Mouse (Mus musculus): Measurements from ENCODE around the gene Esp23. TPM values are rescaled to one million over a fixed set of nuclear protein-coding genes. Genes with fewer than 3 reads are reported as not detected.
"Not testable (repeated sequence)": the region's sequence is repeated elsewhere in the genome, so short reads cannot be mapped to it uniquely, and the experiment has no call there.

Gene Esp23
- polyA plus RNA-seq (2014; fragmentation: Nextera tagmentation; extraction: Ambion mirVana), result not detected in 2 replicates

DNA sequence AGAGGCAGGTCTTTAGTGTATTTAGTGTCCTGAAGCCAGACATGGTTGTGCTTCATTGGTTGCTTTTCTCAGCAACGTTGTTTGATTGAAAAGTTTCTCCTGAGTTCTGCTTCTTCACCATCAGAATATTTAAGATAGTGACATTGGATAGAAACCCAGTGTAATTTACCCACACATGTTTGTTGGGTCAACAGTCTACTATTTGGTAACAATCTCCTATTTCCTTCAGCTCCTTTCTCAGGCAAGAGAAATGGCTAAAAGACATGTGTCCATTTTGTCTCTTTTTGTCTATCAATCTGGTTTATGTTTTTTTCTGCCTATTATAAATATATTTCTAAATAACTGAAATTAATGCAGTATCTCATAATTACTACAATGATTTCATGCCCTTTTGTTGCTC, at the start of gene Esp23:
Gene Esp23, minus strand, starts transcription at position 101 of the 400 bp plus-strand sequence.
- Histone ChIP-seq H3K36me3 (ENCODE audit: control insufficient read depth, insufficient read depth, low read length) (no peaks in the 10 kb centered on the region), H3K4me1 (ENCODE audit: control insufficient read depth, insufficient read depth, low read length) (no peaks in the 10 kb centered on the region), H3K4me2 (ENCODE audit: low read depth, low read length) (no peak within 1 kb of the TSS), H3K4me3 (ENCODE audit: low read depth, low read length) (no peak within 1 kb of the TSS), H3K27ac (replicated peaks; ENCODE audit: low read depth, low read length) (no peak within 1 kb of the TSS), H3K27me3 (replicated peaks; ENCODE audit: control insufficient read depth, insufficient read depth, low read length) (no peaks in the 10 kb centered on the region), H3K9me3 (ENCODE audit: control insufficient read depth, low read length) (0 out of 2 replicates have a peak, but pooled peaks cover 3% of the 10 kb centered on the region), H3K9ac (ENCODE audit: low read depth, low read length) (no peak within 1 kb of the TSS)
- DNase-seq (ENCODE audit: low spot score) (no peak), ATAC-seq (ENCODE audit: low read depth) (no peak)
- 36% methylated on average over 1 of the region's 1 CpGs for WGBS

GRCm38 (mm10) chr17:39107126-39107525, 30.3 kb upstream of the Esp23 start:
- not testable (repeated sequence) for H3K4me2 ChIP-seq (ENCODE audit: low read depth, low read length); H3K4me1 ChIP-seq (ENCODE audit: control insufficient read depth, insufficient read depth, low read length); H3K27ac ChIP-seq (replicated peaks; ENCODE audit: low read depth, low read length); H3K27me3 ChIP-seq (replicated peaks; ENCODE audit: control insufficient read depth, insufficient read depth, low read length); ATAC-seq (ENCODE audit: low read depth); H3K9ac ChIP-seq (ENCODE audit: low read depth, low read length); H3K36me3 ChIP-seq (ENCODE audit: control insufficient read depth, insufficient read depth, low read length); H3K4me3 ChIP-seq (ENCODE audit: low read depth, low read length)
- H3K9me3 ChIP-seq (ENCODE audit: control insufficient read depth, low read length), result peaks cover 16% of the 10 kb centered on the region; the same call in 1 of the 2 replicates
- 66% methylated on average over 11 of the region's 11 CpGs for WGBS
- DNase-seq (ENCODE audit: low spot score), result peak; percentile 8

DNA sequence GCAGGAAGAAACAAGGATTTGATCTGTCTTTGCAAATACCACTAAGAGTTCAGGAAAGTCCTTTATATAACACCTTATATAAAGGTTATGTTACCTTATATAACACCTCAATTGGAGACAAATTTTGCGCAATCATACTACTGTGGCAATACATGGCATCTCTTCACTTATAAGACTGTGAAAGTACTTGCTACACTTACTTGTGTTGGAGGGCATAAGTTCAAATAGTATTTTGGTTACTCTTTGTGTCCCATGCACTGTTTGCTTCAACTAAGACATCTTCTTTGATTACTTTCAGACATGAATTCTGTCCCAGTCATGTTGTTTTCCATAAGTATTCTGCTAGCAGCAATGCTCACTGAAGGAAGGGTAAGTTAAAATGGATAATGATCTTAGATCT, 18.2 kb upstream of the Esp23 start, which contains the start of gene Esp22:
Gene Esp22, plus strand, starts transcription at position 301 of the 400 bp plus-strand sequence.
- Histone ChIP-seq H3K9ac (ENCODE audit: low read depth, low read length) (no peak within 1 kb of the TSS), H3K4me2 (ENCODE audit: low read depth, low read length) (no peak within 1 kb of the TSS), H3K4me1 (ENCODE audit: control insufficient read depth, insufficient read depth, low read length) (no peaks in the 10 kb centered on the region), H3K36me3 (ENCODE audit: control insufficient read depth, insufficient read depth, low read length) (no peaks in the 10 kb centered on the region), H3K9me3 (ENCODE audit: control insufficient read depth, low read length) (peaks cover 12% of the 10 kb centered on the region; the same call in 1 of the 2 replicates), H3K27ac (replicated peaks; ENCODE audit: low read depth, low read length) (no peak within 1 kb of the TSS), H3K4me3 (ENCODE audit: low read depth, low read length) (no peak within 1 kb of the TSS), H3K27me3 (replicated peaks; ENCODE audit: control insufficient read depth, insufficient read depth, low read length) (no peaks in the 10 kb centered on the region)
- 96% methylated on average over 1 of the region's 1 CpGs for WGBS
- DNase-seq (ENCODE audit: low spot score) (no peak), ATAC-seq (ENCODE audit: low read depth) (no peak)

DNA sequence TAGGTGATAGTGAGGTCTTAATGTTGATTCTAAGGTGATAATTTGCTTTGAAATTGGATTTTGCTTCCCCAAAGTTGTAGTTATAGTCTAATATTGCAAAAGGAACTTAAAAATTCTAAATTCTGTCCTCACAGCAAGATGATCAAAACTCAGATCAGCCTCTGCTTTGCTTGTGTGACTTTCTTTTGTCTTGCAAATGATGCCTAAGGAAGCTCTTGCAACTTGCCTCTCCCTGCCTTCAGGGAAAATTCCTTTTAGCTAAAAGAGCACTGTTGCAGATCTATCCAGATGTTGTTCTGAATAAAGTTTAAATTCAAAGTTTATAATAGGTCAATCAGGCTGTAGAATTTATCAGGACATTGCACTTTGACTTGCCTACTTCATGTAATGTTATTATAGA, 13.2 kb downstream of the Esp23 start:
- Histone ChIP-seq H3K27ac (replicated peaks; ENCODE audit: low read depth, low read length) (no peak overlapping the region), H3K27me3 (replicated peaks; ENCODE audit: control insufficient read depth, insufficient read depth, low read length) (no peaks in the 10 kb centered on the region), H3K4me2 (ENCODE audit: low read depth, low read length) (no peak overlapping the region), H3K9ac (ENCODE audit: low read depth, low read length) (no peak overlapping the region), H3K9me3 (ENCODE audit: control insufficient read depth, low read length) (peaks cover 20% of the 10 kb centered on the region), H3K4me3 (ENCODE audit: low read depth, low read length) (no peak overlapping the region), H3K4me1 (ENCODE audit: control insufficient read depth, insufficient read depth, low read length) (no peaks in the 10 kb centered on the region), H3K36me3 (ENCODE audit: control insufficient read depth, insufficient read depth, low read length) (no peaks in the 10 kb centered on the region)
- ATAC-seq (ENCODE audit: low read depth), result no peak
- no peak for DNase-seq (ENCODE audit: low spot score)

DNA sequence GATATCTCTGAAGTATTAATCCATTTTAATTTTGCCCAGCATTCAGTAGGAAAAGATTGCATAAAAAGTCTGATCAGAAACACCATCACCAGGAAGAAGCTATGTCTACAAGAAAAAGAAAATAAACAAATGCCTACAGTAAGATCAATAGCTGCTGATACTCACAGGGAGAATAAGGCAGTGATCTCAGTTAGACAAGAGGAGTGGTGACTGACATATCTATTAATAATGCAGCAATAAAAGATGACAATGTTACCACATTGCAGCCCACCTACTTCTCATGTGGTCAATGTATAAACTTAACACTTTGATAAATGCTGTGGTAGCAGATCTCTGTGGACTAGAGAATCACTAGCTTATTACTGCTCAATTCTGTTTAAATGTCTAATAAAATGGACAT, 33.6 kb downstream of the Esp23 start, which contains the start of gene Gm21903:
Gene Gm21903, minus strand, starts transcription at position 101 of the 400 bp plus-strand sequence.
- Histone ChIP-seq H3K9ac (ENCODE audit: low read depth, low read length) (no peak within 1 kb of the TSS), H3K27me3 (replicated peaks; ENCODE audit: control insufficient read depth, insufficient read depth, low read length) (no peaks in the 10 kb centered on the region), H3K36me3 (ENCODE audit: control insufficient read depth, insufficient read depth, low read length) (no peaks in the 10 kb centered on the region), H3K9me3 (ENCODE audit: control insufficient read depth, low read length) (0 out of 2 replicates have a peak, but pooled peaks cover 11% of the 10 kb centered on the region), H3K27ac (replicated peaks; ENCODE audit: low read depth, low read length) (no peak within 1 kb of the TSS), H3K4me2 (ENCODE audit: low read depth, low read length) (no peak within 1 kb of the TSS), H3K4me3 (ENCODE audit: low read depth, low read length) (no peak within 1 kb of the TSS), H3K4me1 (ENCODE audit: control insufficient read depth, insufficient read depth, low read length) (no peaks in the 10 kb centered on the region)
- ATAC-seq (ENCODE audit: low read depth) (no peak), DNase-seq (ENCODE audit: low spot score) (no peak)

DNA sequence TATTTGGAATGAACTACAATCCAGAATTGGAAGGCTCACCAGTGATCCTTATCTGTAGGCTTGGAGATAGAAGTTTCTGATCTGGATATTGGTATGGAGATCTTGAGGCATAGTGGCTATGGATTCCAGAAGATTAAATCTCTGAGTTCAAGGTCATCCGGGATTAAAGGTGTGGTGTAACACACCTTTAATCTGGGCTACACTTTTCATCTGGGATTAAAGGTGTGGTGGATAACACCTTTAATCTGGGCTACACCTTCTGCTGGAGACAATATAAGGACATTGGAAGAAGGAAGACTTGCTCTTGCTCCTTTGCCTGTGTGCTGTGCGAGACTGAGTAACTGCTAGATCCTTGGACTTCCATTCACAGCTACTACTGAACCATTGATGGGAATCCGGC, 40.4 kb downstream of the Esp23 start, which contains the start of gene Esp24:
Gene Esp24, plus strand, starts transcription at position 301 of the 400 bp plus-strand sequence.
- not testable (repeated sequence) for H3K36me3 ChIP-seq (ENCODE audit: control insufficient read depth, insufficient read depth, low read length); H3K9me3 ChIP-seq (ENCODE audit: control insufficient read depth, low read length); H3K27me3 ChIP-seq (replicated peaks; ENCODE audit: control insufficient read depth, insufficient read depth, low read length); H3K4me3 ChIP-seq (ENCODE audit: low read depth, low read length); H3K4me2 ChIP-seq (ENCODE audit: low read depth, low read length); H3K4me1 ChIP-seq (ENCODE audit: control insufficient read depth, insufficient read depth, low read length); H3K9ac ChIP-seq (ENCODE audit: low read depth, low read length); H3K27ac ChIP-seq (replicated peaks; ENCODE audit: low read depth, low read length); DNase-seq (ENCODE audit: low spot score); ATAC-seq (ENCODE audit: low read depth)
- WGBS, result 78% methylated on average over 3 of the region's 3 CpGs

Other genes starting within 250 kb of the Esp23 start
- gene Esp24, start 40.3 kb downstream of the Esp23 start, polyA plus RNA-seq (2014; fragmentation: Nextera tagmentation; extraction: Ambion mirVana), result not detected in 2 replicates
- not detected in 2 replicates for gene Gm21903, start 33.7 kb downstream of the Esp23 start, polyA plus RNA-seq (2014; fragmentation: Nextera tagmentation; extraction: Ambion mirVana)
- not detected in 2 replicates for gene Esp22, start 18.3 kb upstream of the Esp23 start, polyA plus RNA-seq (2014; fragmentation: Nextera tagmentation; extraction: Ambion mirVana)